Mouse (Mus musculus) midbrain, embryonic 11.5 days (tissue): ENCODE data around the gene Olfr814. TPM values are rescaled to one million over a fixed set of nuclear protein-coding genes. Genes with fewer than 3 reads are reported as not detected.
"Not testable (repeated sequence)": the region's sequence is repeated elsewhere in the genome, so short reads cannot be mapped to it uniquely, and the experiment has no call there.

ENCODE experiments used
- ATAC-seq: fragments of 200-750 bp; cut with Nextera tagmentation; 2 replicates; pipeline ENCODE4 v1.8.0; 2017; ENCODE audit warnings: moderate TSS enrichment, moderate library complexity; ENCODE audit not compliant: low FRiP score
- DNase-seq: peaks from one replicate; pipeline ENCODE4 v3.0.0; 2015; ENCODE audit warnings: low spot score; ENCODE audit errors: missing footprints
- H3K27ac ChIP-seq: fragments of 300-500 bp; sonication (generic); 2 replicates; pipeline ENCODE4 v1.5.1; 2014; ENCODE audit warnings: low read depth, low read length
- H3K27me3 ChIP-seq: fragments of 300-500 bp; sonication (generic); 2 replicates; pipeline ENCODE4 v1.6.1; 2014; ENCODE audit warnings: mild to moderate bottlenecking, low read length, moderate library complexity, mixed read lengths; ENCODE audit not compliant: control insufficient read depth, insufficient read depth
- H3K36me3 ChIP-seq: fragments of 300-500 bp; sonication (generic); 2 replicates; pipeline ENCODE4 v1.6.1; 2014; ENCODE audit warnings: mild to moderate bottlenecking, low read length, moderate library complexity, mixed read lengths; ENCODE audit not compliant: control insufficient read depth, insufficient read depth
- H3K4me1 ChIP-seq: fragments of 300-500 bp; sonication (generic); 2 replicates; pipeline ENCODE4 v1.6.1; 2014; ENCODE audit warnings: low read length; ENCODE audit not compliant: control insufficient read depth, insufficient read depth
- H3K4me2 ChIP-seq: fragments of 300-500 bp; sonication (generic); 2 replicates; pipeline ENCODE4 v1.6.1; 2014; ENCODE audit warnings: mild to moderate bottlenecking, moderate library complexity
- H3K4me3 ChIP-seq: fragments of 300-500 bp; sonication (generic); 2 replicates; pipeline ENCODE4 v1.5.1; 2014; ENCODE audit warnings: low read depth, low read length
- H3K9ac ChIP-seq: fragments of 300-500 bp; sonication (generic); 2 replicates; pipeline ENCODE4 v1.6.1; 2014; ENCODE audit warnings: low read length
- H3K9me3 ChIP-seq: fragments of 300-500 bp; sonication (generic); 2 replicates; pipeline ENCODE4 v1.6.1; 2016; ENCODE audit warnings: low read length; ENCODE audit not compliant: control insufficient read depth
- WGBS: fragments of 180-500 bp; shearing (Covaris S2); extraction: QIAGEN DNeasy Blood & Tissue Kit; methylation state at CpG from one replicate; pipeline ENCODE4 v1.1.7; 2014; 5-methylcytosine and 5-hydroxymethylcytosine counted together
- polyA plus RNA-seq: library from polyadenylated mRNA; unstranded; fragments of >200 nt; fragmentation: Nextera tagmentation; extraction: Ambion mirVana; gene quantifications from 2 replicates; pipeline ENCODE4 v1.2.1, GENCODE M21; 2014

The Olfr814 gene
- not detected in 2 replicates for polyA plus RNA-seq

DNA sequence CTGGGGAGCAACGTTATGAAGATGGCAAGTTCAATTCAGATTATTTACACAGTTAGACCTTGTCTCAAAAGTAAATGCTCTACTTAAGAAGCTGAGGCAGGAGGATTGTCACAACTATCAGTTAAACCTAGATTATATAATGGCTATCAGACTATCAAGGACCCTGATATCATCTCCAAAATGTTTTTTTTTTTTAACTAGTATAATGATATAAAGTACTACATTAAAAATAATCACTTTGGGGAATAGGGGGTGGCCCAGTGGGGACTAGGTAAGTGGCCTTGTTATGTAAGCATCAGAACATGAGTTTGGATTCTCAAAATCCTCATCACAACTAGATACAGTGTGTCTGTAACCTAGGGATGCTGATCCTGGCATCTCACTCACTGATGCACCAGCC is at the start of gene Olfr814:
Gene Olfr814 (minus strand): TSS at position 101 of the 400 bp plus-strand sequence.
- not testable (repeated sequence) for H3K27me3 ChIP-seq, H3K4me3 ChIP-seq, ATAC-seq, H3K4me1 ChIP-seq, H3K27ac ChIP-seq, H3K9me3 ChIP-seq, H3K36me3 ChIP-seq, DNase-seq, H3K9ac ChIP-seq, H3K4me2 ChIP-seq
- WGBS = no CpG with 5 or more reads among the region's 1 CpGs

DNA sequence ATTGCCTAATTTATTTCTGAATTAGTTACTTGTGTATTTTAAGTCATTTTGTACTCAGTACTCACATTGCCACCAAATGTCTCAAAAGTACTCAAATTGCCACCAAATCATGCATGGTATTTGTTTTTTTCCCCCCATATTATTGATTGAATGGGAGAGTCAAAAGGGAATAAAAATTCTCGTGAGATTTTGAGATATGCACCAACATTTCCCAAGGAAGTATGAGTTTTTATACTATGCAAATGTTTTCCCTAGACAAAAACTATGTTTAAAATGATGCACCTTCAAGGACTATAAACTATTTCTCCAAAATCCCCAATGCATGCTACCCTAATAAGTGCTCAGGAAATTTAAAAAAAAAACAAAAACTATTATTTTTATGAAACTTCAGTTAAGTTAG is 35.8 kb upstream of the Olfr814 start, which contains the start of gene Olfr816:
Gene Olfr816 (minus strand): TSS at position 101 of the 400 bp plus-strand sequence.
- no peak within 1 kb of the TSS for H3K4me3 ChIP-seq
- no peaks in the 10 kb centered on the region for H3K27me3 ChIP-seq
- H3K4me1 ChIP-seq = no peaks in the 10 kb centered on the region
- no peaks in the 10 kb centered on the region for H3K36me3 ChIP-seq
- H3K9me3 ChIP-seq = no peaks in the 10 kb centered on the region
- WGBS = 58% methylated on average over 1 of the region's 1 CpGs
- H3K9ac ChIP-seq = no peak within 1 kb of the TSS
- no peak for ATAC-seq
- no peak for DNase-seq
- no peak within 1 kb of the TSS for H3K27ac ChIP-seq
- H3K4me2 ChIP-seq = no peak within 1 kb of the TSS

DNA sequence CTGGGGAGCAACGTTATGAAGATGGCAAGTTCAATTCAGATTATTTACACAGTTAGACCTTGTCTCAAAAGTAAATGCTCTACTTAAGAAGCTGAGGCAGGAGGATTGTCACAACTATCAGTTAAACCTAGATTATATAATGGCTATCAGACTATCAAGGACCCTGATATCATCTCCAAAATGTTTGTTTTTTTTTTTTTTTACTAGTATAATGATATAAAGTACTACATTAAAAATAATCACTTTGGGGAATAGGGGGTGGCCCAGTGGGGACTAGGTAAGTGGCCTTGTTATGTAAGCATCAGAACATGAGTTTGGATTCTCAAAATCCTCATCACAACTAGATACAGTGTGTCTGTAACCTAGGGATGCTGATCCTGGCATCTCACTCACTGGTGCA is 26.1 kb upstream of the Olfr814 start, which contains the start of gene Olfr815:
Gene Olfr815 (minus strand): TSS at position 101 of the 400 bp plus-strand sequence.
- ATAC-seq, H3K4me2 ChIP-seq, H3K4me1 ChIP-seq, DNase-seq, H3K9ac ChIP-seq, H3K27ac ChIP-seq, H3K4me3 ChIP-seq, H3K9me3 ChIP-seq, H3K36me3 ChIP-seq, H3K27me3 ChIP-seq: not testable (repeated sequence)
- WGBS = no CpG with 5 or more reads among the region's 1 CpGs

DNA sequence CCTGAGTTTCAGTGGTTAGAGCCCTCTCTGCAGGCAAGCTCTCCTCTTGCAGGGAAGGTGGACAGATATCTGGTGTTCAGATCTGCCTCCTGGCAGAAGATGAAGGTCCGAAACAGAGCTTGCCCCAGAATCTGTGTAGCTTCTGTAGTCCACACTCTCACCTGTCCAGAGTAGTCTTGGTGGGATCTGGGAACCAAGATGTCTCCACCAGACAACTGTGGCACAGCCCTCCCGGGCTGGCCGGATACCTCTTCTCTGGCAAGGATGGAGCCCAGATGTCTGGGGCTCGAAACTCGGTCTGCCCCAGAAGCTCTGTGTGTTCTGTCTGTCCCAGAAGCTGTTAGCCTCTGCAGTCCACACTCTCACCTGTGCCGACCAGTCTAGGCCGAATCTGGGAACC is 6.3 kb upstream of the Olfr814 start:
- H3K4me1 ChIP-seq = no peaks in the 10 kb centered on the region
- H3K27ac ChIP-seq = no peak overlapping the region
- H3K27me3 ChIP-seq = no peaks in the 10 kb centered on the region
- H3K9ac ChIP-seq = no peak overlapping the region
- H3K9me3 ChIP-seq = no peaks in the 10 kb centered on the region
- ATAC-seq = no peak
- 86% methylated on average over 7 of the region's 7 CpGs for WGBS
- H3K4me2 ChIP-seq = no peak overlapping the region
- no peak for DNase-seq
- no peak overlapping the region for H3K4me3 ChIP-seq
- H3K36me3 ChIP-seq = no peaks in the 10 kb centered on the region

DNA sequence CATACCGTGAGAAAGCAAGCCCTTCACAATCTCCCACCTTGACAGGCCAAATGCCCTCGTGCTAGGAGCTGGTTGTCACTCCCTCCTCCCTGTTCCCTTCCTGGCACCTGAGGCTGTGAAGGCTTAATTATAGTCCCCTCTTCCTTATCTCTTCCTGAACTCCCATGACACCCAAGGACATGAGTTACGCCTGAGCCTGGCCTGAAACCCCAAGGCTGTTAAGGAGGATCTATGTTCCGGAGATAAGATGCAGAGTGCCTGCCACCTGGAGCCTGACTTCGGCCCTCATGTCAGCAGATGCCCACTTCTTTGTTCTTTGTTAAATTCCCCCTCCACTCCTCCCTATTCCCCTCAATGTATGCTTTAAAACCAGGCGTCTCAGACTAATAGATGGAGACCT is 5.8 kb upstream of the Olfr814 start:
- 89% methylated on average over 6 of the region's 6 CpGs for WGBS
- not testable (repeated sequence) for H3K4me1 ChIP-seq, H3K9ac ChIP-seq, ATAC-seq, H3K9me3 ChIP-seq, DNase-seq, H3K27ac ChIP-seq, H3K36me3 ChIP-seq, H3K4me2 ChIP-seq, H3K27me3 ChIP-seq, H3K4me3 ChIP-seq

DNA sequence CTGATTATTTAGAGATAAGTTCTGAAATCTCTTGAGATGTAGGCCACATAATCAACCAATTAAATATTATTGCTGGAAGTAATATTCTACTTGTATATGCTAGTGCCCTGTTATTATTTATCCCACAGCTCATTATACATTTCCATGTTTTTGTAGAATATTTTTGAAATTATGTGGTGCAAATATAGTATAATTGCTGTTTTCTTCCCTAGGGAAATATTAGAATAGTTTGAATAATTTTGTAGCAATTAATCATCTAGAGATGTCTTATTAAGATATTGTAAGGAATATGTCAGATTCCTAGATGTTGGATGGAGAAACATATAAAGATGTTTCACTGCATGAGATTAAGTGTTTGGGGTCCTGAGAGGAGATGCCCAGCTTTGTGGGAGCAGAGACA is 24.6 kb downstream of the Olfr814 start, which contains the start of gene Olfr813:
Gene Olfr813 (plus strand): TSS at position 301 of the 400 bp plus-strand sequence.
- no peak for DNase-seq
- Histone ChIP-seq H3K4me1 (no peaks in the 10 kb centered on the region), H3K27ac (no peak within 1 kb of the TSS), H3K36me3 (no peaks in the 10 kb centered on the region), H3K9me3 (no peaks in the 10 kb centered on the region), H3K9ac (no peak within 1 kb of the TSS), H3K27me3 (no peaks in the 10 kb centered on the region), H3K4me2 (no peak within 1 kb of the TSS), H3K4me3 (no peak within 1 kb of the TSS)
- no peak for ATAC-seq

DNA sequence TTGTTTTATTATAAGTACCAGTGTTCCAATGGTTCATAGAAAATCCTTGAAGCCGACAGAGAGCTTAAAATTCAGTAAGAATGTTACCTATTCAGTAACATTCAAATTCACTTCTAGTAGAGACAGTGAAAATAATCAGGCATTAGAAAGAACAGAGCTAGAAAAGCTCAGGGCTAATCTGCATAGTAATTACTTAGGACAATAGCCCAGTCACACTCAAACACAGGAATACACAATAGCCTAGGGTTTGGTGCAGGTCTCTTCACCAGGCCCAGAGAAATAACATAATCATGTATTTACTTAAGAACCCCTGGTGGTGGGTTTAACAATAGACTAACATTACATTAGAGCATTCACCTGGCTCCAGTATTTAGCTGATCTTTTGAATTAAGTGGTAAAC is 32.3 kb downstream of the Olfr814 start:
- ATAC-seq = no peak
- Histone ChIP-seq H3K27ac (no peak overlapping the region), H3K9me3 (no peaks in the 10 kb centered on the region), H3K36me3 (no peaks in the 10 kb centered on the region), H3K27me3 (no peaks in the 10 kb centered on the region), H3K9ac (no peak overlapping the region), H3K4me3 (no peak overlapping the region), H3K4me1 (no peaks in the 10 kb centered on the region), H3K4me2 (no peak overlapping the region)
- WGBS = 42% methylated on average over 1 of the region's 1 CpGs
- DNase-seq = no peak

DNA sequence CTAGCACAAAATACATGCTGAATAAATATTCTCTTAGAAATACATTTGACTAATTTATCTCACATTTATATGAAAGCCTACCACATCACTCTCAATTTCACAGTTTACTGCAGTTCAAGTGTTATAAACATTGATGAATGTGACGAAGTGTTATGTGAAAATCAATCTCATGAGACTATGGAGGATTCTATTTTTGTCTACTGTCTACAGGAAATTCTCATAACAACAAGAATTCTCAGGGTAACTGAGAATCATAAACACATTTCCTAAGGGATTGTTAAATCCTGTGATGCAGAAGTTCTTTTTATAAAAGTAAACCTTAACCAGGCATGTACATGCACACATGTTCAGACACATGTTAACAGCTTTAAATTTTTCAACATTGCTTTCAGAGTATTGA is 33.7 kb downstream of the Olfr814 start, which contains the start of gene Olfr812:
Gene Olfr812 (minus strand): TSS at position 101 of the 400 bp plus-strand sequence.
- Histone ChIP-seq H3K9me3 (no peaks in the 10 kb centered on the region), H3K9ac (no peak within 1 kb of the TSS), H3K27me3 (no peaks in the 10 kb centered on the region), H3K4me3 (no peak within 1 kb of the TSS), H3K4me1 (no peaks in the 10 kb centered on the region), H3K4me2 (no peak within 1 kb of the TSS), H3K36me3 (no peaks in the 10 kb centered on the region), H3K27ac (no peak within 1 kb of the TSS)
- ATAC-seq = no peak
- 85% methylated on average over 1 of the region's 1 CpGs for WGBS
- DNase-seq = no peak
